Mouse (Mus musculus): Measurements from ENCODE around the gene Ms4a1.

DNA sequence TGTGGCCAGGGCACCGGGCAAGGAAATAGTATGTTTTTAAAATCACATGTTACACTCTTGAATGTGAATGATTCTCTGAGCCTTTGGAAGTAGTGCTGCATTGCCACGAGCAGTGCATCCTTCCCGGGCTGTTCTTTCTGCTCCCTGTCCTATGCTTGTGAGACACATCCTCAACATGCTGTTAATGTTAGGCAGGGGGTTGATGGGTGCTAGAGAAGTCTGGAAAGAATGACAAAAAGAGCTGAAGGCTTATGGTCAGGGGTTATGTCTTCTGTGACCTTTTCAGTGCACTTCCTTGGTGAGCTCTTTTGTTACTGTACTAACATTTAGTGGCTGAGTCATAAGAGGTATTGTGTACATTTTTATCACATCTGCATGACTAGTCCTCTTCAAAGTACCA is 14.2 kb upstream of the Ms4a1 start:
- TF ChIP-seq CTCF (IDR thresholded peaks at IDR 0.05; ENCODE audit: extremely low read depth, insufficient read depth, insufficient read length, insufficient replicate concordance) (no peak), POLR2A (IDR thresholded peaks at IDR 0.05; ENCODE audit: low read depth, low read length) (no peak)
